Mouse (Mus musculus) cerebellum, adult 9-11 months (tissue): ENCODE measurements around the gene Trim8.

Source experiments
- DNase-seq: peaks from one replicate; pipeline ENCODE4 v3.0.0; 2022

The Trim8 gene

GRCm38 (mm10) chr19:46480624-46481345 is 20.7 kb upstream of the Trim8 start:
- DNase-seq: no peak

- DNase-seq: no peak
These were observed 20.1 kb upstream of the Trim8 start for GRCm38 (mm10) chr19:46481352-46481751.

- no peak for DNase-seq
These were observed 19.7 kb upstream of the Trim8 start for GRCm38 (mm10) chr19:46481756-46482155.

- DNase-seq: no peak
These were observed 18.5 kb upstream of the Trim8 start for GRCm38 (mm10) chr19:46482896-46483516.

- peak; percentile 67 for DNase-seq
These were observed 17.7 kb upstream of the Trim8 start for GRCm38 (mm10) chr19:46483701-46484328.

- DNase-seq: peak; percentile 65
These were observed 17.0 kb upstream of the Trim8 start for GRCm38 (mm10) chr19:46484518-46484917.

GRCm38 (mm10) chr19:46485847-46486246 is 15.7 kb upstream of the Trim8 start:
- DNase-seq: peak; percentile 22

- DNase-seq: peak; percentile 13
These were observed 14.8 kb upstream of the Trim8 start for GRCm38 (mm10) chr19:46486709-46487108.

- no peak for DNase-seq
These were observed 12.1 kb upstream of the Trim8 start for GRCm38 (mm10) chr19:46489448-46489847.

- peak; percentile 15 for DNase-seq
These were observed 10.9 kb upstream of the Trim8 start for GRCm38 (mm10) chr19:46490634-46491033.

- DNase-seq: no peak
These were observed 6.4 kb upstream of the Trim8 start for GRCm38 (mm10) chr19:46495136-46495535.

GRCm38 (mm10) chr19:46497230-46497629 is 4.3 kb upstream of the Trim8 start:
- no peak for DNase-seq

GRCm38 (mm10) chr19:46499539-46499835 is 2.0 kb upstream of the Trim8 start:
- no peak for DNase-seq

GRCm38 (mm10) chr19:46499836-46500580 is 1.5 kb upstream of the Trim8 start:
- peak; percentile 98 for DNase-seq

- DNase-seq: peak; percentile 79
These were observed 741 bp upstream of the Trim8 start for GRCm38 (mm10) chr19:46500581-46501341.

- DNase-seq: peak; percentile 82
These were observed 560 bp downstream of the Trim8 start for GRCm38 (mm10) chr19:46502069-46502455.

GRCm38 (mm10) chr19:46502471-46503166 is 1.1 kb downstream of the Trim8 start:
- peak; percentile 90 for DNase-seq

GRCm38 (mm10) chr19:46503351-46504084 is 2.0 kb downstream of the Trim8 start:
- DNase-seq: peak; percentile 72

GRCm38 (mm10) chr19:46504085-46504552 is 2.6 kb downstream of the Trim8 start:
- no peak for DNase-seq

GRCm38 (mm10) chr19:46504822-46505417 is 3.4 kb downstream of the Trim8 start:
- DNase-seq: no peak
